Mouse (Mus musculus) cerebellum, adult 2 months (tissue): ENCODE results near the gene Cd63.

Experiments
- CTCF ChIP-seq: fragments of 200-500 bp; IDR thresholded peaks from 2 replicates; pipeline ENCODE4 v1.5.1; 2011; ENCODE audit warnings: low read depth, mild to moderate bottlenecking, control low read depth, low read length, moderate library complexity, borderline replicate concordance; ENCODE audit not compliant: insufficient read depth
- POLR2A ChIP-seq: fragments of 200-500 bp; IDR thresholded peaks from 2 replicates; pipeline ENCODE4 v1.6.1; 2011; ENCODE audit warnings: low read length, control low read depth, borderline replicate concordance; ENCODE audit not compliant: insufficient read depth

GRCm38 (mm10) chr10:128960590-128961584 is 60.1 kb downstream of the Cd63 start, which contains the start of gene Mettl7b:
- TF ChIP-seq POLR2A (no peak), CTCF (no peak)
